Mouse (Mus musculus): ENCODE measurements around the gene Inf2. TPM values are rescaled to one million over a fixed set of nuclear protein-coding genes. Genes with fewer than 3 reads are reported as not detected.

Inf2 gene
- total and polyA plus RNA-seq, 2 experiments from 2014 or later: 1.4 to 5.9 TPM

DNA sequence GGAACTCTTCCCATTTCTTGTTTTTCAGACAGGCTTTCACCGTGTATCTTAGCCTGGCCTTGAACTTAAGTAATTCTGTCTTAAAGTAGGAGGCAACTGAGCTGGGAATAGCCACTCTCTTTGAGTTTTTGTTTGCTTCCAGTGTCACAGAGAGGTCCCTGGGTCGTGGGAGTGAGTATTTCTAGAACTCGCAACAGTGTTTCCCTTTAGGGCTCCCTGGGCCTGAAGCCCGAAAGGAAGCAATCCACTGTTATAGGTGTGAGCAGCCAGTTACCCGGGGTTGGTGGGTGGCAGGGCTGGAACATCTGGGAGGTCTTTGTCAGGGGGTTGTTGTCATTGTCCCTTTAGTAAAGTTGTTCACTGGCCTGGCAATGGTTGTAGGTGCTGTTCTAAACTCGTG lies 57.6 kb downstream of the Inf2 start:
- WGBS: 54% methylated on average over 6 of the region's 6 CpGs

DNA sequence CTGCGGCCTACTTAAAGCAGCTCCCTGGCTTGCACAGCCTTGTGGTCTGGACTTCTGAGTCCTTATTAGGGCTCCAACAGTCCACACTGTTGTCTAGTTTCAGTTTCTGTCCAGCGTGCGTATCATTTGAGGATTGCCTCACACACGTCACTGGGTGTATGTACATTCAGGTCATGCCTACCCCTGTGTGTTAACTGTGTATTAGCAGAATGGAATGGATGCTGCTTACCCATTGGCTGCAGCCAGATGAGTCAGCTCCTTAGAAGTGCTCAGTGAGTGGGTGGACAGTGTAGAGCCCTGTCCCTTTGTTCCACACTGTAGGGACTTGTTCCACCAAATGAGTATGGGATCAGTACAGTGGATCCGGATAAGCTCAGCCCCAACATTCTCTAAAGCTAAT lies 59.5 kb downstream of the Inf2 start:
- no peak overlapping the region for H3K9ac ChIP-seq (replicated peaks; ENCODE audit: low read length)
- H3K4me1 ChIP-seq (ENCODE audit: insufficient read depth, low read length): peaks cover 8% of the 10 kb centered on the region; the same call in 1 of the 2 replicates
- H3K27me3 ChIP-seq (ENCODE audit: insufficient read depth, low read length): no peaks in the 10 kb centered on the region
- no peak overlapping the region for H3K27ac ChIP-seq
- ATAC-seq: no peak
- H3K9me3 ChIP-seq (ENCODE audit: low read length): no peaks in the 10 kb centered on the region
- no peak for DNase-seq (ENCODE audit: low spot score)
- no peak overlapping the region for H3K4me3 ChIP-seq (ENCODE audit: low read length)
- no peak for TF ChIP-seq CTCF (IDR thresholded peaks at IDR 0.05; ENCODE audit: low read depth)
- no peak overlapping the region for H3K4me2 ChIP-seq (ENCODE audit: low read depth, low read length)
- WGBS: 95% methylated on average over 5 of the region's 5 CpGs
- H3K36me3 ChIP-seq (ENCODE audit: insufficient read depth, low read length): peaks cover 20% of the 10 kb centered on the region

More for the DNA sequence above, 57.6 kb downstream of the Inf2 start:
- no peak for TF ChIP-seq CTCF (IDR thresholded peaks at IDR 0.05; ENCODE audit: low read depth)
- Histone ChIP-seq H3K4me1 (ENCODE audit: insufficient read depth, low read length) (peaks cover 8% of the 10 kb centered on the region; the same call in 1 of the 2 replicates), H3K4me3 (ENCODE audit: low read length) (0 out of 2 replicates have a peak overlapping the region, but pooled peaks have one; percentile 67), H3K36me3 (ENCODE audit: insufficient read depth, low read length) (peaks cover 15% of the 10 kb centered on the region), H3K9ac (replicated peaks; ENCODE audit: low read length) (peak overlapping the region; percentile 68; the same call in 1 of the 2 replicates), H3K9me3 (ENCODE audit: low read length) (no peaks in the 10 kb centered on the region), H3K4me2 (ENCODE audit: low read depth, low read length) (peak overlapping the region; percentile 91), H3K27me3 (ENCODE audit: insufficient read depth, low read length) (no peaks in the 10 kb centered on the region), H3K27ac (no peak overlapping the region)
- DNase-seq (ENCODE audit: low spot score) (no peak), ATAC-seq (no peak)

DNA sequence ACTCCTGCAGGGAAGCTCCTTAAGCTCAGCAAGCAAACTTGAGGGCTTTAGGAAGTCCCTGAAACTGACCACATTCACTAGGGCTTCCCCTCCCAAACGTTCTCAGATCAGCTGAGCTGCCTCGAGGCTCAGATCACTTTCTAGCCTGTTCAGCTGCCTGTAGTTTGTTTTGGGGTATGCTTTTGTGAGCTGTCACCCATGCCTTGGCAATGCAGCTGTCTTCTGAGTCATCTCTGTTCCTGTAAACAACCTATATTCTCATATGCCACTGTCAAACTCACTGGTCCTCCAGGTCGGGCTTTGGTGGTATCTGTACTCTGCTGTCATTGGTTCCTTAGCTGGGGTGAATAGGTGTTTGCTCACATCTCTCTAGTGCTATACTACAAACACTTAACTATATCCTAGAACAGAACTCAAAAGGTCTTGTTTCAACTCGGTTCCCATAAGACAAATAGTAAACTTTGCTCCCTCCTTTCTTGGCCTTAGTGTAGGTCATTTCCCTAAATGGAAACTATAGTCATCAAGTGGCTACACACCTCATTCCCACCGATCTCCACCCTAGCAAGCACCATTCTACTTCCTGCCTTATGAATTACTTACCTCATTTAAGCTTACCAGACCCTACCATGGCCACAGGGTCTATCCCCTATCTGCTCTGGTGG lies 63.3 kb downstream of the Inf2 start:
- TF ChIP-seq CTCF (IDR thresholded peaks at IDR 0.05; ENCODE audit: low read depth): no peak
- DNase-seq (ENCODE audit: low spot score) (no peak), ATAC-seq (no peak)
- Histone ChIP-seq H3K9ac (replicated peaks; ENCODE audit: low read length) (no peak overlapping the region), H3K36me3 (ENCODE audit: insufficient read depth, low read length) (peaks cover 51% of the 10 kb centered on the region), H3K27ac (no peak overlapping the region), H3K4me3 (ENCODE audit: low read length) (no peak overlapping the region), H3K4me2 (ENCODE audit: low read depth, low read length) (no peak overlapping the region), H3K4me1 (ENCODE audit: insufficient read depth, low read length) (no peaks in the 10 kb centered on the region), H3K9me3 (ENCODE audit: low read length) (no peaks in the 10 kb centered on the region), H3K27me3 (ENCODE audit: insufficient read depth, low read length) (no peaks in the 10 kb centered on the region)
- WGBS: 81% methylated on average over 5 of the region's 5 CpGs

DNA sequence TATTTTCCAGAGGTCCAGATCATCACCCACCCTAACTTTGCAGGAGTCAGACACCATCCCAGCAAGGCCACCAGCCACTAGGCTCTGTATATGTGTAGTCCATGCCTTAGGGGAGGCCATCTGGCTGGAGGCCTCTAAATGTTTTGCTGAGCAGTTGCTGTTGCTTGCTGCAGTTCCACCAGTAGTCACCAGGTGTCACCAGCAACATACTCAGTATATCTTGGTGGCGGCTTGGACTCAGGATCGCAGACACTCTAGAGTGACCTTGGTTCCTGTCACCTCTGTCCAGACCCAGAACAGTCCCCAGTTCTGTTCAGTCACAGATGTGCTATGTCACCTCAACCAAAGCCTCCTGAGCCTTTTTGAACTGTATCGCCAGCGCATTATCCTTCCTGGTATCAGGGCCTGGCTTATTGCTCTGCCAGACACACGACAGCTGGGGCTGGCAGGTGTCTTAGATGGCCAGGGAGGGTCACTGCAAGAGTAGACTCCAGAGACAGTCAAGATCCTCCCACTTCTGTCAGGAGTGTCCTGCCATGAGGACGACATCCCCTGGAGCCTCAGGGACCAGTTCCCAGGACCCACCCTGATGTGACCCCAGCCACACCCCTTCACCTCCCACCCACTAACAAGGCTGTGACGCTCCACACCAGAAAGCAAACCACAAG lies 64.7 kb downstream of the Inf2 start:
- peak; percentile 99 for TF ChIP-seq CTCF (IDR thresholded peaks at IDR 0.05; ENCODE audit: low read depth)
- WGBS: 33% methylated on average over 7 of the region's 7 CpGs
- H3K9me3 ChIP-seq (ENCODE audit: low read length): no peaks in the 10 kb centered on the region
- DNase-seq (ENCODE audit: low spot score) (peak; percentile 95), ATAC-seq (peak; percentile 67)
- peak overlapping the region; percentile 27; the same call in 1 of the 2 replicates for H3K27ac ChIP-seq
- peaks cover 60% of the 10 kb centered on the region for H3K36me3 ChIP-seq (ENCODE audit: insufficient read depth, low read length)
- H3K9ac ChIP-seq (replicated peaks; ENCODE audit: low read length): no peak overlapping the region
- no peak overlapping the region for H3K4me2 ChIP-seq (ENCODE audit: low read depth, low read length)
- H3K27me3 ChIP-seq (ENCODE audit: insufficient read depth, low read length): no peaks in the 10 kb centered on the region
- no peaks in the 10 kb centered on the region for H3K4me1 ChIP-seq (ENCODE audit: insufficient read depth, low read length)
- no peak overlapping the region for H3K4me3 ChIP-seq (ENCODE audit: low read length)

DNA sequence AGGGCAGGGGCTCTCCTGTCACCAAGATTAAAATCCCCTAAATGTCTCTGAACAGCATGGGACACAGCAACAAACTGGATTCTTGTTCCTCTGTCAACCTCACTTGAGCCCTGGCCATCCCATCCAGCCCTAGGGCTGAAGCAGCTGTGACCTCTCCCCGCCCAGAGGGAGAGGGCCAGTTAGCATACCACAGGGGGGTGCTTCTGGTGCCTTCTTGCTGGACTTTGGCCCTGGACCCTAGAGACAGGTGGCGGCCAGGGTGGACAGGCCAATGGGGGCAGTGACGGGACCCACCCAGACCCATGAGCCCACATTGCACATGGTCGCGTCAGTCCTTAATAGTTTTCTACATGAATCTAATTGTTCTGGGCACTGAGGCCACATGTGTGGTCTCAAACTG lies 65.5 kb downstream of the Inf2 start:
- 74% methylated on average over 5 of the region's 5 CpGs for WGBS
- Histone ChIP-seq H3K4me2 (ENCODE audit: low read depth, low read length) (no peak overlapping the region), H3K4me1 (ENCODE audit: insufficient read depth, low read length) (no peaks in the 10 kb centered on the region), H3K9ac (replicated peaks; ENCODE audit: low read length) (no peak overlapping the region), H3K4me3 (ENCODE audit: low read length) (no peak overlapping the region), H3K36me3 (ENCODE audit: insufficient read depth, low read length) (peaks cover 63% of the 10 kb centered on the region), H3K27me3 (ENCODE audit: insufficient read depth, low read length) (no peaks in the 10 kb centered on the region), H3K27ac (no peak overlapping the region), H3K9me3 (ENCODE audit: low read length) (no peaks in the 10 kb centered on the region)
- DNase-seq (ENCODE audit: low spot score) (no peak), ATAC-seq (no peak)
- no peak for TF ChIP-seq CTCF (IDR thresholded peaks at IDR 0.05; ENCODE audit: low read depth)

DNA sequence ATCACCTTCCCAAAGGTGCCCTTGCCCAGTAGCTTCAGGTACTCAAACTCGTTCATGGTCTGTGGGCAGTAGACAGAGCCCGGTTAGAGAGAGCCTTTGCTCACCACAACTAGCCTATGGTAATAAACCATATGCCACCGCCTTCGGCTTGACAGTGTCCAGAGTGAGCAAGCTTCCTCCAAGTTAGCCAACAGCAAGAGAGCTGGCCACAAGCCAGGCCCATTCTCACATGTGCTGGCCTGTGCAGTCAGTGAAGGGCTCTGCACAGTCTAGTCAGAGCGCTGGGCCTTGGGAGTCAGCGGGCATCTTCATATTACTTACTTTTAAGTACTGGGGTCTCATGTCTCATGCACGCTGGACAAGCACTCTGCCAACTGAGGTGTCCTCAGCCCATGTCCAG lies 70.0 kb downstream of the Inf2 start:
- Histone ChIP-seq H3K4me3 (ENCODE audit: low read length) (no peak overlapping the region), H3K4me1 (ENCODE audit: insufficient read depth, low read length) (peaks cover 13% of the 10 kb centered on the region), H3K27ac (no peak overlapping the region), H3K9ac (replicated peaks; ENCODE audit: low read length) (no peak overlapping the region), H3K36me3 (ENCODE audit: insufficient read depth, low read length) (peaks cover 64% of the 10 kb centered on the region), H3K4me2 (ENCODE audit: low read depth, low read length) (no peak overlapping the region), H3K9me3 (ENCODE audit: low read length) (no peaks in the 10 kb centered on the region), H3K27me3 (ENCODE audit: insufficient read depth, low read length) (no peaks in the 10 kb centered on the region)
- no peak for TF ChIP-seq CTCF (IDR thresholded peaks at IDR 0.05; ENCODE audit: low read depth)
- 64% methylated on average over 7 of the region's 7 CpGs for WGBS
- peak; percentile 59 for DNase-seq (ENCODE audit: low spot score)
- ATAC-seq: no peak

DNA sequence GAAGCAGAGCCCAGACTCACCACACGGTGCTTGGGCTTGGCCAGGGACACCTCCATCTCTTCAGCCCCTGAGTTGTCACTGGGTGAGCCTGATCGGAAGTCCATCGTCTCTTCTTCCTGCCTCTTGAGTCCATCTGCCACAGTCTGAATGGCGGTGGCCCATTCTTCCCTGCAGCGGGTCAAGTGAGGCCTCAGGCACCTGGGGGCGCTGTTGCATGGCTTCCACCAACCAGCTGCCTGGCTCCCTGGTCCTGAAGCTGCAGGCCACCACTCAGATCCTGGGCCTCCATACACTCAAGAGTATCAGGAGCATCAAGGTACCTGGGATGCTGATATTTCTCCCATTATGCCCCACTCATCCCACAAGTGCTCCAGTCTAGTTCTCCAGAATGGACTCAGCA lies 70.5 kb downstream of the Inf2 start:
- Histone ChIP-seq H3K4me2 (ENCODE audit: low read depth, low read length) (no peak overlapping the region), H3K4me3 (ENCODE audit: low read length) (no peak overlapping the region), H3K36me3 (ENCODE audit: insufficient read depth, low read length) (peaks cover 61% of the 10 kb centered on the region), H3K9me3 (ENCODE audit: low read length) (no peaks in the 10 kb centered on the region), H3K27me3 (ENCODE audit: insufficient read depth, low read length) (no peaks in the 10 kb centered on the region), H3K9ac (replicated peaks; ENCODE audit: low read length) (no peak overlapping the region), H3K27ac (no peak overlapping the region), H3K4me1 (ENCODE audit: insufficient read depth, low read length) (peaks cover 18% of the 10 kb centered on the region)
- ATAC-seq: no peak
- peak; percentile 43 for DNase-seq (ENCODE audit: low spot score)
- 67% methylated on average over 6 of the region's 6 CpGs for WGBS
- peak; percentile 62 for TF ChIP-seq CTCF (IDR thresholded peaks at IDR 0.05; ENCODE audit: low read depth)
